Mouse (Mus musculus): ENCODE data around the gene Slc13a4.

- peak; percentile 39; the same call in 1 of the 2 replicates for TF ChIP-seq CTCF (IDR thresholded peaks at IDR 0.05; ENCODE audit: low read depth)
- TF ChIP-seq EP300 (optimal IDR thresholded peaks at IDR 0.05): no peak
These were observed 19.7 kb downstream of the Slc13a4 start for GRCm38 (mm10) chr6:35288114-35288761.

Data from stomach, postnatal 0 days (tissue).